Mouse (Mus musculus): Measurements from ENCODE around the gene Arpp21. TPM values are rescaled to one million over a fixed set of nuclear protein-coding genes. Genes with fewer than 3 reads are reported as not detected.
"Not testable (repeated sequence)": the region's sequence is repeated elsewhere in the genome, so short reads cannot be mapped to it uniquely, and the experiment has no call there.

The Arpp21 gene
- polyA plus RNA-seq, 1 experiment from 2014 or later = 3.2 TPM

- Histone ChIP-seq H3K4me1 (replicated peaks) (no peaks in the 10 kb centered on the region), H3K4me2 (no peak overlapping the region), H3K36me3 (no peaks in the 10 kb centered on the region), H3K27me3 (no peaks in the 10 kb centered on the region), H3K9ac (no peak overlapping the region), H3K9me3 (replicated peaks) (no peaks in the 10 kb centered on the region), H3K4me3 (no peak overlapping the region), H3K27ac (no peak overlapping the region)
- WGBS = 55% methylated on average over 9 of the region's 9 CpGs
- no peak for ATAC-seq (replicated peaks; ENCODE audit: insufficient number of reproducible peaks, insufficient read depth, low FRiP score, low read depth)
Observed at GRCm38 (mm10) chr9:112037732-112038131, 198.0 kb downstream of the Arpp21 start.

- WGBS = 24% methylated on average over 4 of the region's 10 CpGs
- not testable (repeated sequence) for H3K4me2 ChIP-seq; ATAC-seq (replicated peaks; ENCODE audit: insufficient number of reproducible peaks, insufficient read depth, low FRiP score, low read depth); H3K27ac ChIP-seq; H3K36me3 ChIP-seq; H3K4me3 ChIP-seq; H3K4me1 ChIP-seq (replicated peaks); H3K9me3 ChIP-seq (replicated peaks); H3K27me3 ChIP-seq; H3K9ac ChIP-seq
Observed at GRCm38 (mm10) chr9:112033840-112034239, 201.9 kb downstream of the Arpp21 start.

GRCm38 (mm10) chr9:112032169-112032568 lies 203.6 kb downstream of the Arpp21 start:
- Histone ChIP-seq H3K4me3 (no peak overlapping the region), H3K4me1 (replicated peaks) (no peaks in the 10 kb centered on the region), H3K27me3 (no peaks in the 10 kb centered on the region), H3K9me3 (replicated peaks) (no peaks in the 10 kb centered on the region), H3K36me3 (no peaks in the 10 kb centered on the region), H3K4me2 (no peak overlapping the region), H3K9ac (no peak overlapping the region), H3K27ac (no peak overlapping the region)
- WGBS = 78% methylated on average over 7 of the region's 7 CpGs
- ATAC-seq (replicated peaks; ENCODE audit: insufficient number of reproducible peaks, insufficient read depth, low FRiP score, low read depth) = no peak

GRCm38 (mm10) chr9:112023562-112024015 lies 212.1 kb downstream of the Arpp21 start:
- WGBS = 47% methylated on average over 8 of the region's 8 CpGs
- H3K36me3 ChIP-seq = no peaks in the 10 kb centered on the region
- no peaks in the 10 kb centered on the region; the same call in 1 of the 2 replicates for H3K4me1 ChIP-seq (replicated peaks)
- no peak overlapping the region for H3K4me3 ChIP-seq
- H3K9ac ChIP-seq = no peak overlapping the region
- H3K9me3 ChIP-seq (replicated peaks) = no peaks in the 10 kb centered on the region
- no peak overlapping the region for H3K27ac ChIP-seq
- ATAC-seq (replicated peaks; ENCODE audit: insufficient number of reproducible peaks, insufficient read depth, low FRiP score, low read depth) = peak; percentile 64
- no peak overlapping the region for H3K4me2 ChIP-seq
- no peaks in the 10 kb centered on the region for H3K27me3 ChIP-seq

GRCm38 (mm10) chr9:112023111-112023510 lies 212.6 kb downstream of the Arpp21 start:
- H3K4me2 ChIP-seq = no peak overlapping the region
- no peaks in the 10 kb centered on the region for H3K27me3 ChIP-seq
- no peaks in the 10 kb centered on the region; the same call in 1 of the 2 replicates for H3K4me1 ChIP-seq (replicated peaks)
- 80% methylated on average over 5 of the region's 5 CpGs for WGBS
- ATAC-seq (replicated peaks; ENCODE audit: insufficient number of reproducible peaks, insufficient read depth, low FRiP score, low read depth) = no peak
- H3K36me3 ChIP-seq = no peaks in the 10 kb centered on the region
- no peaks in the 10 kb centered on the region for H3K9me3 ChIP-seq (replicated peaks)
- H3K9ac ChIP-seq = no peak overlapping the region
- no peak overlapping the region for H3K27ac ChIP-seq
- no peak overlapping the region for H3K4me3 ChIP-seq

Small RNA genes lying within 50 kb of the gene (microRNA-seq; reads per million reads assigned to microRNA genes)
- 121 reads per million, percentile 52 among the genes with 10 or more reads in this experiment for gene Mir128-2

Data from heart, embryonic 15.5 days (tissue).